Mouse (Mus musculus): Measurements from ENCODE around the gene Mcoln1.

DNA sequence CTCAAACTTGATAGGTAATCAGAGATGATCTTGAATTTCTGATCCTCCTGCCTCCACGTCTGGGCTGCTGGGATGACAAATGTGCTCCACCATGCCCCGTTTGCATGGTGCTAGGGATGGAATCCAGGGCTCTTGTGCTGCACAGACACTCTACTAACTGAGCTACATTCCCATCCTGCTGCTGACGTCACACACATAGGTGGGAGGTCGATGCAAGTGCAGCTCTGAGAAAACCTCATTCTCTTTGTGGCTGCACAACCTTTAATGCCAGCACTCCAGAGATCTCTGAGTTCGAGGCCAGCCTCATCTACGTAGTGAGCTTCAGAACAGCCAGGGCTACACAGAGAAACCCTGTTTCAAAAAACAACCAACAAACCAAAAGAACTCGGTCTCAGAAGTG is 38.9 kb downstream of the Mcoln1 start:
- TF ChIP-seq EP300 (IDR thresholded peaks at IDR 0.05; ENCODE audit: low read depth), result no peak
- no peak for TF ChIP-seq CTCF (IDR thresholded peaks at IDR 0.05; ENCODE audit: low read depth)

Measured in liver, postnatal 0 days (tissue).